Mouse (Mus musculus): Measurements from ENCODE around the gene Itih2. TPM values are rescaled to one million over a fixed set of nuclear protein-coding genes. Genes with fewer than 3 reads are reported as not detected.

Itih2 gene
- total RNA-seq, 2 experiments from 2014 or later: 2.1 to 2.7 TPM

GRCm38 (mm10) chr2:10047758-10048436 lies 83.3 kb downstream of the Itih2 start:
- DNase-seq (ENCODE audit: low spot score in 2 of 2): peak; percentile 31 to 44

Other genes starting within 250 kb of the Itih2 start
- not detected for gene 9230102O04Rik, start 241.9 kb downstream of the Itih2 start, total RNA-seq (2021)
- 1 to 10 TPM in 1 of 2 experiments, under 1 TPM in 1; 0.78 to 1.1 TPM for gene Gata3, start 241.4 kb downstream of the Itih2 start, total RNA-seq (2021)
- gene Taf3, start 82.8 kb downstream of the Itih2 start, total RNA-seq (2021): 10 to 100 TPM; 10.5 to 11.4 TPM
- 100 to 1,000 TPM; 281 to 321 TPM for gene Atp5c1, start 50.9 kb downstream of the Itih2 start, total RNA-seq (2021)
- 10 to 100 TPM; 13.3 to 15.3 TPM for gene Kin, start 50.8 kb downstream of the Itih2 start, total RNA-seq (2021)
- 10 to 100 TPM; 12.6 to 14.8 TPM for gene Itih5, start 22.2 kb upstream of the Itih2 start, total RNA-seq (2021)
- 1 to 10 TPM; 5.4 to 5.7 TPM for gene Sfmbt2, start 239.1 kb upstream of the Itih2 start, total RNA-seq (2021)